Mouse (Mus musculus): ENCODE measurements around the gene Aak1. TPM values are rescaled to one million over a fixed set of nuclear protein-coding genes. Genes with fewer than 3 reads are reported as not detected.

Aak1 gene
- polyA plus RNA-seq, 1 experiment from 2014 or later: 39.3 TPM

GRCm38 (mm10) chr6:86905500-86905899 is 56.2 kb downstream of the Aak1 start:
- Histone ChIP-seq H3K9ac (replicated peaks) (no peak overlapping the region), H3K36me3 (no peaks in the 10 kb centered on the region), H3K27me3 (no peaks in the 10 kb centered on the region), H3K27ac (replicated peaks) (no peak overlapping the region), H3K4me2 (replicated peaks) (no peak overlapping the region), H3K4me3 (no peak overlapping the region), H3K4me1 (no peaks in the 10 kb centered on the region), H3K9me3 (no peaks in the 10 kb centered on the region)
- no peak for ATAC-seq (replicated peaks)
- 92% methylated on average over 2 of the region's 2 CpGs for WGBS

GRCm38 (mm10) chr6:86907191-86907590 is 57.9 kb downstream of the Aak1 start:
- no peaks in the 10 kb centered on the region for H3K27me3 ChIP-seq

GRCm38 (mm10) chr6:86908561-86909150 is 59.3 kb downstream of the Aak1 start:
- H3K36me3 ChIP-seq: no peaks in the 10 kb centered on the region

More at GRCm38 (mm10) chr6:86907191-86907590, 57.9 kb downstream of the Aak1 start:
- H3K36me3 ChIP-seq: no peaks in the 10 kb centered on the region
- no peak overlapping the region for H3K4me3 ChIP-seq
- no peak for ATAC-seq (replicated peaks)
- H3K4me2 ChIP-seq (replicated peaks): no peak overlapping the region
- no peaks in the 10 kb centered on the region for H3K9me3 ChIP-seq
- no peaks in the 10 kb centered on the region for H3K4me1 ChIP-seq
- 90% methylated on average over 2 of the region's 2 CpGs for WGBS
- H3K9ac ChIP-seq (replicated peaks): no peak overlapping the region
- no peak overlapping the region for H3K27ac ChIP-seq (replicated peaks)

GRCm38 (mm10) chr6:86909881-86910280 is 60.6 kb downstream of the Aak1 start:
- no peak overlapping the region for H3K27ac ChIP-seq (replicated peaks)
- ATAC-seq (replicated peaks): no peak
- no peak overlapping the region for H3K4me3 ChIP-seq
- H3K36me3 ChIP-seq: no peaks in the 10 kb centered on the region
- H3K27me3 ChIP-seq: no peaks in the 10 kb centered on the region
- H3K4me2 ChIP-seq (replicated peaks): no peak overlapping the region
- WGBS: 86% methylated on average over 7 of the region's 7 CpGs
- H3K4me1 ChIP-seq: no peaks in the 10 kb centered on the region
- no peaks in the 10 kb centered on the region for H3K9me3 ChIP-seq
- H3K9ac ChIP-seq (replicated peaks): no peak overlapping the region

More at GRCm38 (mm10) chr6:86908561-86909150, 59.3 kb downstream of the Aak1 start:
- ATAC-seq (replicated peaks): no peak
- no peak overlapping the region for H3K9ac ChIP-seq (replicated peaks)
- H3K27ac ChIP-seq (replicated peaks): no peak overlapping the region
- H3K4me3 ChIP-seq: no peak overlapping the region
- no peak overlapping the region for H3K4me2 ChIP-seq (replicated peaks)
- no peaks in the 10 kb centered on the region for H3K9me3 ChIP-seq
- H3K4me1 ChIP-seq: no peaks in the 10 kb centered on the region
- WGBS: 72% methylated on average over 5 of the region's 5 CpGs
- H3K27me3 ChIP-seq: no peaks in the 10 kb centered on the region

- Histone ChIP-seq H3K36me3 (no peaks in the 10 kb centered on the region), H3K4me2 (replicated peaks) (no peak overlapping the region), H3K9me3 (no peaks in the 10 kb centered on the region), H3K4me1 (peaks cover 17% of the 10 kb centered on the region), H3K4me3 (no peak overlapping the region), H3K27ac (replicated peaks) (no peak overlapping the region), H3K27me3 (no peaks in the 10 kb centered on the region), H3K9ac (replicated peaks) (no peak overlapping the region)
- WGBS: 77% methylated on average over 5 of the region's 5 CpGs
- no peak for ATAC-seq (replicated peaks)
Observed at GRCm38 (mm10) chr6:86916157-86916820, 67.0 kb downstream of the Aak1 start.

GRCm38 (mm10) chr6:86917231-86917630 is 67.9 kb downstream of the Aak1 start:
- no peak overlapping the region for H3K4me3 ChIP-seq
- peaks cover 17% of the 10 kb centered on the region for H3K4me1 ChIP-seq
- no peak overlapping the region for H3K4me2 ChIP-seq (replicated peaks)
- no peak overlapping the region for H3K9ac ChIP-seq (replicated peaks)
- WGBS: 71% methylated on average over 4 of the region's 4 CpGs
- H3K27me3 ChIP-seq: no peaks in the 10 kb centered on the region
- ATAC-seq (replicated peaks): no peak
- H3K36me3 ChIP-seq: no peaks in the 10 kb centered on the region
- no peak overlapping the region for H3K27ac ChIP-seq (replicated peaks)
- H3K9me3 ChIP-seq: no peaks in the 10 kb centered on the region

- no peak overlapping the region for H3K9ac ChIP-seq (replicated peaks)
- WGBS: 61% methylated on average over 7 of the region's 7 CpGs
- peaks cover 17% of the 10 kb centered on the region for H3K4me1 ChIP-seq
- no peaks in the 10 kb centered on the region for H3K9me3 ChIP-seq
- no peaks in the 10 kb centered on the region for H3K27me3 ChIP-seq
- no peak overlapping the region for H3K4me3 ChIP-seq
- ATAC-seq (replicated peaks): no peak
- no peaks in the 10 kb centered on the region for H3K36me3 ChIP-seq
- H3K4me2 ChIP-seq (replicated peaks): no peak overlapping the region
- H3K27ac ChIP-seq (replicated peaks): no peak overlapping the region; the same call in 1 of the 2 replicates
Observed at GRCm38 (mm10) chr6:86918058-86918835, 68.9 kb downstream of the Aak1 start.

- 15% methylated on average over 4 of the region's 4 CpGs for WGBS
- Histone ChIP-seq H3K4me3 (no peak overlapping the region), H3K4me1 (peaks cover 14% of the 10 kb centered on the region), H3K27ac (replicated peaks) (no peak overlapping the region), H3K9me3 (no peaks in the 10 kb centered on the region), H3K27me3 (no peaks in the 10 kb centered on the region), H3K36me3 (peaks cover 8% of the 10 kb centered on the region; the same call in 1 of the 2 replicates), H3K9ac (replicated peaks) (no peak overlapping the region), H3K4me2 (replicated peaks) (no peak overlapping the region)
- ATAC-seq (replicated peaks): 0 out of 2 replicates have a peak, but pooled peaks have one; percentile 60
Observed at GRCm38 (mm10) chr6:86921880-86922279, 72.6 kb downstream of the Aak1 start.

- Histone ChIP-seq H3K9ac (replicated peaks) (no peak overlapping the region), H3K36me3 (peaks cover 11% of the 10 kb centered on the region), H3K4me3 (no peak overlapping the region), H3K4me1 (0 out of 2 replicates have a peak, but pooled peaks cover under 1% of the 10 kb centered on the region), H3K9me3 (no peaks in the 10 kb centered on the region), H3K27me3 (no peaks in the 10 kb centered on the region), H3K4me2 (replicated peaks) (no peak overlapping the region), H3K27ac (replicated peaks) (no peak overlapping the region)
- 93% methylated on average over 4 of the region's 4 CpGs for WGBS
- no peak for ATAC-seq (replicated peaks)
Observed at GRCm38 (mm10) chr6:86924746-86925145, 75.4 kb downstream of the Aak1 start.

GRCm38 (mm10) chr6:86934541-86934940 is 85.2 kb downstream of the Aak1 start:
- ATAC-seq (replicated peaks): no peak
- Histone ChIP-seq H3K36me3 (peaks cover 28% of the 10 kb centered on the region), H3K9ac (replicated peaks) (no peak overlapping the region), H3K4me1 (no peaks in the 10 kb centered on the region), H3K27ac (replicated peaks) (no peak overlapping the region), H3K9me3 (no peaks in the 10 kb centered on the region), H3K4me3 (no peak overlapping the region), H3K27me3 (no peaks in the 10 kb centered on the region), H3K4me2 (replicated peaks) (no peak overlapping the region)
- WGBS: 70% methylated on average over 5 of the region's 5 CpGs

- H3K4me3 ChIP-seq: no peak overlapping the region
- no peak for ATAC-seq (replicated peaks)
- H3K36me3 ChIP-seq: peaks cover 36% of the 10 kb centered on the region
- H3K4me2 ChIP-seq (replicated peaks): no peak overlapping the region
- no peaks in the 10 kb centered on the region for H3K4me1 ChIP-seq
- no peak overlapping the region for H3K27ac ChIP-seq (replicated peaks)
- no peak overlapping the region for H3K9ac ChIP-seq (replicated peaks)
- no peaks in the 10 kb centered on the region for H3K27me3 ChIP-seq
- 95% methylated on average over 7 of the region's 7 CpGs for WGBS
- no peaks in the 10 kb centered on the region for H3K9me3 ChIP-seq
Observed at GRCm38 (mm10) chr6:86939797-86940196, 90.5 kb downstream of the Aak1 start.

GRCm38 (mm10) chr6:86940966-86941365 is 91.6 kb downstream of the Aak1 start:
- Histone ChIP-seq H3K4me3 (no peak overlapping the region), H3K9me3 (no peaks in the 10 kb centered on the region), H3K27me3 (no peaks in the 10 kb centered on the region), H3K27ac (replicated peaks) (no peak overlapping the region), H3K36me3 (peaks cover 34% of the 10 kb centered on the region), H3K4me1 (no peaks in the 10 kb centered on the region), H3K9ac (replicated peaks) (no peak overlapping the region), H3K4me2 (replicated peaks) (no peak overlapping the region)
- no peak for ATAC-seq (replicated peaks)
- WGBS: 99% methylated on average over 9 of the region's 9 CpGs
